Mouse (Mus musculus): ENCODE data around the gene Por.

Por gene

GRCm38 (mm10) chr5:135701601-135702000 lies 31.8 kb downstream of the Por start:
- DNase-seq (ENCODE audit: low read depth, low spot score), result no peak

GRCm38 (mm10) chr5:135702190-135702589 lies 32.4 kb downstream of the Por start:
- DNase-seq (ENCODE audit: low read depth, low spot score), result no peak

- DNase-seq (ENCODE audit: low read depth, low spot score), result peak; percentile 60
Observed at GRCm38 (mm10) chr5:135702682-135703192, 32.9 kb downstream of the Por start.

GRCm38 (mm10) chr5:135703431-135703830 lies 33.6 kb downstream of the Por start:
- DNase-seq (ENCODE audit: low read depth, low spot score), result no peak

- no peak for DNase-seq (ENCODE audit: low read depth, low spot score)
Observed at GRCm38 (mm10) chr5:135705383-135705782, 35.5 kb downstream of the Por start.

GRCm38 (mm10) chr5:135707039-135707438 lies 37.2 kb downstream of the Por start:
- DNase-seq (ENCODE audit: low read depth, low spot score), result no peak

GRCm38 (mm10) chr5:135707855-135708254 lies 38.0 kb downstream of the Por start:
- DNase-seq (ENCODE audit: low read depth, low spot score), result peak; percentile 51

GRCm38 (mm10) chr5:135709716-135710115 lies 39.9 kb downstream of the Por start:
- DNase-seq (ENCODE audit: low read depth, low spot score), result no peak

- peak; percentile 66 for DNase-seq (ENCODE audit: low read depth, low spot score)
Observed at GRCm38 (mm10) chr5:135710599-135711214, 40.9 kb downstream of the Por start.

GRCm38 (mm10) chr5:135711582-135712355 lies 41.9 kb downstream of the Por start:
- no peak for DNase-seq (ENCODE audit: low read depth, low spot score)

GRCm38 (mm10) chr5:135712803-135713202 lies 43.0 kb downstream of the Por start:
- no peak for DNase-seq (ENCODE audit: low read depth, low spot score)

- peak; percentile 58 for DNase-seq (ENCODE audit: low read depth, low spot score)
Observed at GRCm38 (mm10) chr5:135713441-135714218, 43.8 kb downstream of the Por start.

GRCm38 (mm10) chr5:135715624-135716023 lies 45.8 kb downstream of the Por start:
- no peak for DNase-seq (ENCODE audit: low read depth, low spot score)

GRCm38 (mm10) chr5:135719586-135720120 lies 49.8 kb downstream of the Por start:
- no peak for DNase-seq (ENCODE audit: low read depth, low spot score)

- no peak for DNase-seq (ENCODE audit: low read depth, low spot score)
Observed at GRCm38 (mm10) chr5:135720121-135720520, 50.3 kb downstream of the Por start.

GRCm38 (mm10) chr5:135721076-135721475 lies 51.2 kb downstream of the Por start:
- no peak for DNase-seq (ENCODE audit: low read depth, low spot score)

GRCm38 (mm10) chr5:135722121-135722520 lies 52.3 kb downstream of the Por start:
- DNase-seq (ENCODE audit: low read depth, low spot score), result peak; percentile 73

GRCm38 (mm10) chr5:135723165-135723751 lies 53.4 kb downstream of the Por start:
- DNase-seq (ENCODE audit: low read depth, low spot score), result no peak

GRCm38 (mm10) chr5:135724536-135725322 lies 54.9 kb downstream of the Por start:
- no peak for DNase-seq (ENCODE audit: low read depth, low spot score)

GRCm38 (mm10) chr5:135725391-135725841 lies 55.6 kb downstream of the Por start:
- DNase-seq (ENCODE audit: low read depth, low spot score), result peak; percentile 46

- no peak for DNase-seq (ENCODE audit: low read depth, low spot score)
Observed at GRCm38 (mm10) chr5:135725991-135726390, 56.2 kb downstream of the Por start.

All from skeletal muscle tissue, adult 2 months (tissue).